Mouse (Mus musculus) embryonic facial prominence, embryonic 14.5 days (tissue): ENCODE data around the gene Fsd1. TPM values are rescaled to one million over a fixed set of nuclear protein-coding genes. Genes with fewer than 3 reads are reported as not detected.

ENCODE experiments used
- ATAC-seq: fragments of 200-750 bp; cut with Nextera tagmentation; 2 replicates; pipeline ENCODE4 v1.8.0; 2017; ENCODE audit warnings: low read depth, moderate number of reproducible peaks, moderate TSS enrichment
- DNase-seq: peaks from one replicate; pipeline ENCODE4 v3.0.0-alpha.2; 2015; ENCODE audit warnings: low spot score
- H3K27ac ChIP-seq: fragments of 300-500 bp; sonication (generic); replicated peaks from 2 replicates; pipeline ENCODE4 v1.5.1; 2014; ENCODE audit warnings: low read depth, mild to moderate bottlenecking, low read length, moderate library complexity
- H3K27me3 ChIP-seq: fragments of 300-500 bp; sonication (generic); replicated peaks from 2 replicates; pipeline ENCODE4 v1.6.1; 2014; ENCODE audit warnings: low read length; ENCODE audit not compliant: control insufficient read depth, insufficient read depth
- H3K36me3 ChIP-seq: fragments of 300-500 bp; sonication (generic); 2 replicates; pipeline ENCODE4 v1.6.1; 2014; ENCODE audit warnings: low read length, mixed read lengths; ENCODE audit not compliant: control insufficient read depth, insufficient read depth
- H3K4me1 ChIP-seq: fragments of 300-500 bp; sonication (generic); 2 replicates; pipeline ENCODE4 v1.6.1; 2014; ENCODE audit warnings: antibody characterized with exemption, low read length; ENCODE audit not compliant: control insufficient read depth, insufficient read depth
- H3K4me2 ChIP-seq: fragments of 300-500 bp; sonication (generic); 2 replicates; pipeline ENCODE4 v1.6.1; 2014; ENCODE audit warnings: low read depth, mild to moderate bottlenecking, low read length, moderate library complexity, mixed read lengths
- H3K4me3 ChIP-seq: fragments of 300-500 bp; sonication (generic); 2 replicates; pipeline ENCODE4 v1.5.1; 2014; ENCODE audit warnings: low read depth, mild to moderate bottlenecking, low read length
- H3K9ac ChIP-seq: fragments of 300-500 bp; sonication (generic); 2 replicates; pipeline ENCODE4 v1.6.1; 2014; ENCODE audit warnings: low read depth, mild to moderate bottlenecking, low read length, moderate library complexity, mixed read lengths
- H3K9me3 ChIP-seq: fragments of 300-500 bp; sonication (generic); 2 replicates; pipeline ENCODE4 v1.6.1; 2016; ENCODE audit warnings: low read length; ENCODE audit not compliant: control insufficient read depth
- WGBS: fragments of 180-500 bp; shearing (Covaris S2); extraction: QIAGEN DNeasy Blood & Tissue Kit; methylation state at CpG from one replicate; pipeline ENCODE4 v1.1.7; 2014; 5-methylcytosine and 5-hydroxymethylcytosine counted together
- polyA plus RNA-seq: library from polyadenylated mRNA; unstranded; fragments of >200 nt; fragmentation: Nextera tagmentation; extraction: Ambion mirVana; gene quantifications from 2 replicates; pipeline ENCODE4 v1.2.1, GENCODE M21; 2014

The Fsd1 gene
- polyA plus RNA-seq, 1 experiment from 2014 or later: 13.0 TPM

DNA sequence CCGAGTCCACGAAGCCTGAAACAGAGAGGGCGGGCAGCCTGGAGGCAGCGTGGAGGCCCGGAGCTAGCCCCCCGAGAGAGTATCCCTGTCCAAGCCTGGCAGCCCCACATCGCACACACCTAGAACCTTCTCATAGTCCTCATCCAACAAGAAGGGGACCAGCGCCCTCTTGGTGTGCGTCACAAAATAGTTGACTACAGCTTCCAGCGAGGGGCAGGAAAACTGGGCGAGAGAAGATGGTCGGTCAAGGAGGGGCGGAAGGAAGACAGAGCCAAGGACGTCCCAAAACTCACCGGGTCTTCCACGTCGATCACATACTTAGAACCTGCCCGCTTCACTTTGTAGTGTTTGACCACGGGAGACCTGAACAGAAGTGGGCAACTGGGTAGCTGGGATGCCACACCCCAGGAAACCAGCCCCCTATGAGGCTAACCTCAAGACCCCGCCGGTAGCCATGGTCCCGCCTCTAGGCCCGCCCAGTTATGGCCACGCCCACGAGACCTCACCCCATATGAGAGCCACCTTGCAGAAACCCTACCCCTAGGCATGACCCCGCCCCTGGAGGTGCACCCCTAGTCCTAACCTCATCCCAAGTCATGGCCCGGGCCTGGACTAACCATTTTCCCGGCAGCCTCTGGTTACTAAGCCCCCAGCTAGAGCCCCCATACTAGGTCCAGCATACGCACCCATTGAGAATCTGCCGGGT, 13.6 kb downstream of the Fsd1 start:
- 0 out of 2 replicates have a peak, but pooled peaks cover 2% of the 10 kb centered on the region for H3K4me1 ChIP-seq
- ATAC-seq: peak; percentile 34; the same call in 1 of the 2 replicates
- no peak overlapping the region for H3K27ac ChIP-seq
- H3K9me3 ChIP-seq: no peaks in the 10 kb centered on the region
- H3K4me3 ChIP-seq: peak overlapping the region; percentile 20
- 0 out of 2 replicates have a peak, but pooled peaks cover 11% of the 10 kb centered on the region for H3K36me3 ChIP-seq
- DNase-seq: no peak
- H3K9ac ChIP-seq: no peak overlapping the region; the same call in 1 of the 2 replicates
- WGBS: 10% methylated on average over 28 of the region's 30 CpGs
- H3K27me3 ChIP-seq: no peaks in the 10 kb centered on the region; the same call in 1 of the 2 replicates
- H3K4me2 ChIP-seq: peak overlapping the region; percentile 40

DNA sequence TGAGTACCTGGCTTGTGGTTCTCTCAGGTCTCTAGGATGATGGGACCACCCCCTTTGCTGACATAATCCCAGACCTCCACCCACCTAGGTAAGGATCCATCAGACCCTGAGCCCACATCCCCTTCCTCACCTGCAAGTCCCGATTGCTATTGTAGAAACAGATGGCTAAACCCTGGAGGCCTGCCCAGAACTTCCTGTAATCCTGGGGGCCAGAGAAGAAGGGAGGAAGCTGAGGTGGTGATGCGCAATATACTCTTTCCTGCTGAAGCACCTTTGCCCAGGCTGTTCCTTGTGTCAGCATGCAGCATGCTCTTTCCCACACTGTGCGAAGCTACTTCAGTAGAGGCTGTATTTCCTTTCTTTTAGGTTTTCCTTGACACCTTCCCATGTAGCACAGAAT, 16.7 kb downstream of the Fsd1 start:
- no peak overlapping the region for H3K9ac ChIP-seq
- H3K4me2 ChIP-seq: no peak overlapping the region
- no peaks in the 10 kb centered on the region; the same call in 1 of the 2 replicates for H3K27me3 ChIP-seq
- H3K9me3 ChIP-seq: no peaks in the 10 kb centered on the region
- no peaks in the 10 kb centered on the region for H3K36me3 ChIP-seq
- no peak overlapping the region for H3K4me3 ChIP-seq
- ATAC-seq: no peak
- no peak overlapping the region for H3K27ac ChIP-seq
- 85% methylated on average over 3 of the region's 3 CpGs for whole genome bisulfite sequencing
- 0 out of 2 replicates have a peak, but pooled peaks cover 2% of the 10 kb centered on the region for H3K4me1 ChIP-seq
- no peak for DNase-seq

DNA sequence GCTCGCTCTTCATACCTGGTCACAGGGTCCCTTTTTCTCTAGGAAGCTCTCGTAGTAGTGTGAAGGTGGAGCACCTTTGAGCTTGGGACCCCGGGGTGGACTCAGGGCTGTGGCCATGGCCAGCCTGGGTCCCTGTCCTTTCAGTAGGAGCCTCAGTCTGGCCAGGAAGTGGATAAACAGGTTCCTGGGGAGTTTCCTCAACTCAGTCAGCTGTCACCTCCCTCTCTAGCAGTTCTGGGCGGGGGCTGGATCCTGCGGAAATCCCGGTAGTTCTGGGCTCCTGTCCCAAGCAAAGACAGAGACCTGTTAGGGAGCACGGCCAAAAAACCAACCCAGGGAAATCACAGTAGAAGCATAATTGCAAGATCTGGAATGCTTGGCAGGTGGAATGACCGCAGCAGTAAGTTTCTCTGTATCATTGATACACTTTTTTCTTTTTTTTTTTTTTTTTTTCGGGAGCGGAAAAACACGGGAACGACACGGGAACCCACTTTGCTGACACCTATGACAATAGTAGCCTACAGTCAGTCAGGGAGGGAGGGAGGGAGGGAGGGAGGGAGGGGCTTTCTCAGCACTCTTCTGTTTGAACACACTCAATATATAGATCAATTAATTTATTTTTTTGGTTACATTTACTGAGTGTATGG, 19.2 kb downstream of the Fsd1 start, which contains the start of the genes Stap2 and Mpnd:
Gene Stap2, minus strand, starts transcription at position 170 of the 647 bp plus-strand sequence.
Gene Mpnd, plus strand, starts transcription at position 297 of the 647 bp plus-strand sequence.
- Histone ChIP-seq H3K27me3 (no peaks in the 10 kb centered on the region; the same call in 1 of the 2 replicates), H3K9me3 (no peaks in the 10 kb centered on the region), H3K27ac (no peak within 1 kb of the TSS), H3K4me1 (peaks cover 9% of the 10 kb centered on the region; the same call in 1 of the 2 replicates), H3K4me3 (peak within 1 kb of the TSS; percentile 14; the same call in 1 of the 2 replicates), H3K36me3 (no peaks in the 10 kb centered on the region), H3K9ac (peak within 1 kb of the TSS; percentile 37; the same call in 1 of the 2 replicates), H3K4me2 (peak within 1 kb of the TSS; percentile 27)
- DNase-seq: peak; percentile 79
- ATAC-seq: no peak
- WGBS: 39% methylated on average over 13 of the region's 13 CpGs

DNA sequence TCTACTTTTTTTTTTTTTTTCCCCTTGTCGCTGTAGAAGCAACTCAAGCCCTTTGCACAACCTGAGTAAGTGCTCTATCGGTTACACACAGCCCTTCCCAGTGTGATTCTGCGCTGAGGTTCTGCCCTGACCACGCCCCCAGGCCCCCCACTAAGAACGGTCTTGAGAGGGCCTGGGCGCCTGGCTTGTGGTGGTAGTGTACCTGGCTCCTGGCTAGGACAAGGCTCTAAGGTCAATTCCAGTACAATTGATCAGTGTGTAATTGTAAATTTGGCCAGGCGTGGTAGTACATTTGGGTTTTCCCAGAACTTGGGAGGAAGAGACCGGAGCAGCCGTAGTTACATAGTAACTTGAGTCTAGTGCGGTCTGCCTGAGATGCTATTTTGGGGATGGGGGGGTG, 20.6 kb downstream of the Fsd1 start:
- ATAC-seq (no peak), DNase-seq (no peak)
- no peaks in the 10 kb centered on the region for H3K9me3 ChIP-seq
- peaks cover 8% of the 10 kb centered on the region for H3K36me3 ChIP-seq
- H3K4me3 ChIP-seq: no peak overlapping the region
- 43% methylated on average over 10 of the region's 10 CpGs for WGBS
- H3K27me3 ChIP-seq: no peaks in the 10 kb centered on the region
- H3K4me1 ChIP-seq: peaks cover 14% of the 10 kb centered on the region; the same call in 1 of the 2 replicates
- peak overlapping the region; percentile 62; the same call in 1 of the 2 replicates for H3K27ac ChIP-seq
- no peak overlapping the region for H3K9ac ChIP-seq
- H3K4me2 ChIP-seq: peak overlapping the region; percentile 100; the same call in 1 of the 2 replicates

DNA sequence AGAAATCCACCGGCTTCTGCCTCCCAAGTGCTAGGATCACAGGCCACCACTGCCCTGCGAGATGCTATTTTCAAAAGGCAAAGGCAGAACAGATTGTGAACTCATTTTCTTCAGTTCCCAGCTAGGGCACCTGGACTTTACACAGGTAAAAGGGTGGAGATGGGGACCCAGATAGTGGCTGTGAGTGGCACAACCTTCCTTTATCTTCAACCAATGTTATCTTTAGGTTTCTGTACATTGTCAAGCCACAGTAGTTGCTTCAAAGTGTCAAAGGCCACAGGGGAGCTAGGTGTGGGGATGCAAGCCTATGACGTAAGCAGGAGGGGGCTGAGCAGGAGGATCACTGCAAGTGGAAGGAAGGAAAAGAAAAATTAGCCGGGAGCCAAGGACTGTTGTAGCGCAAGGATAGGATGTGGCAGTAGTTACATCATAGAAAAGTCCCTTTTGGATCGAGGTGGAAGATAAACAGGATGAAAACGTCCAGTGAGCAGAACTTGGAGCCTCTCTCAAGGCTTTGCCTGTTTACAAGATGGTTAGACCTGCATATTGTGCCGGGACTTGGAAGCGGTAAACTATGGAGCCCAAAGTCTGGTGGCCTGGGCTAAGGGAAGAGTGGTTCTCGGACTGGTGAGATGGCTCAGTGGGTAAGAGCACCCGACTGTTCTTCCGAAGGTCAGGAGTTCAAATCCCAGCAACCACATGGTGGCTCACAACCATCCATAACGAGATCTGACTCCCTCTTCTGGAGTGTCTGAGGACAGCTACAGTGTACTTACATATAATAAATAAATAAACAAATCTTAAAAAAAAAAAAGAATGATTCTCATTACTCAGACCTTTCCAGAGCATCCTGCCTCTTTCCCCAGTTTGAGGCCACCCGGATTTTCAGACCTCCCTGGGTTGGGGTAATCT, 21.4 kb downstream of the Fsd1 start:
- WGBS: 30% methylated on average over 13 of the region's 14 CpGs
- Histone ChIP-seq H3K4me1 (peaks cover 14% of the 10 kb centered on the region; the same call in 1 of the 2 replicates), H3K27me3 (no peaks in the 10 kb centered on the region), H3K27ac (peak overlapping the region; percentile 62), H3K36me3 (peaks cover 15% of the 10 kb centered on the region), H3K4me3 (peak overlapping the region; percentile 73), H3K9me3 (no peaks in the 10 kb centered on the region), H3K9ac (peak overlapping the region; percentile 36), H3K4me2 (peak overlapping the region; percentile 100)
- ATAC-seq (peak; percentile 20), DNase-seq (no peak)

DNA sequence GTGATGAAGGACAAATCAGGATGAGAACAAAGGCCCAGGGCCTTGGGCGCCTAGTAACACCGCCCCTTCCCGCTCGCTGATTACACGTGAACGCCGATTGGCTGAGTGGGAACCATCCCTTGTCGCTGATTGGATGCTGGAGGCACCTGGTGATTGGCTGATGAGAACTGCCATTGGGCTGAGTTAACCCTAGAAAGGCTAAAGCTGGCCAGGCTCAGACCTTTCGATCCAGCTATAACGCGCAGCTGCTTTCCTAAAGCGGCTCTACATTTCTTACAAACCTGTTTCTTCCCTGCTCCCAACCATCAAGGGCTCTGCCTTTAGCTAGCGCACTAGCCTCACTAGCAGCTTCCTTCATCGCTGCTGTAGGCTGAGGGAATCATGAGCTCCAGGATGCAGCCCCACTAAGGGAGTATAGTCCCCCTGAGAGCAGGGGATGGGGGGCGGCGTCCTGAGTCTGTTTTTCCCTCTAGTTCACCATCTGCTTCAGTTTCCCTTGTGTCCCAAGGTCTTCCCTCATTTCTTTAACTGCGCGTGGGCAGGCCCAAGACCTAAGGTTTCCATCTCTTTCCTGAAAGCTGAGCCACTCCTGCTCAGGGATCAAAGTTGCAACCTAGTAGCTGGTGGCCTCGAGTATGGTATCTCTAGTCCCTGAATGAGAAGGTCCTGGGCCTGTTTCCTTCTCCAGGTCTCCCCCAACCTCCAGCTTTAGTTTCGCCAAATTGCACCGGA, 22.2 kb downstream of the Fsd1 start:
- no peaks in the 10 kb centered on the region for H3K9me3 ChIP-seq
- DNase-seq (peak; percentile 99), ATAC-seq (peak; percentile 94)
- H3K36me3 ChIP-seq: peaks cover 21% of the 10 kb centered on the region
- H3K9ac ChIP-seq: peak overlapping the region; percentile 77
- no peaks in the 10 kb centered on the region for H3K27me3 ChIP-seq
- peak overlapping the region; percentile 94 for H3K27ac ChIP-seq
- H3K4me3 ChIP-seq: peak overlapping the region; percentile 73
- under 1% methylated on average over 21 of the region's 21 CpGs for whole genome bisulfite sequencing
- H3K4me1 ChIP-seq: peaks cover 14% of the 10 kb centered on the region; the same call in 1 of the 2 replicates
- H3K4me2 ChIP-seq: peak overlapping the region; percentile 100

DNA sequence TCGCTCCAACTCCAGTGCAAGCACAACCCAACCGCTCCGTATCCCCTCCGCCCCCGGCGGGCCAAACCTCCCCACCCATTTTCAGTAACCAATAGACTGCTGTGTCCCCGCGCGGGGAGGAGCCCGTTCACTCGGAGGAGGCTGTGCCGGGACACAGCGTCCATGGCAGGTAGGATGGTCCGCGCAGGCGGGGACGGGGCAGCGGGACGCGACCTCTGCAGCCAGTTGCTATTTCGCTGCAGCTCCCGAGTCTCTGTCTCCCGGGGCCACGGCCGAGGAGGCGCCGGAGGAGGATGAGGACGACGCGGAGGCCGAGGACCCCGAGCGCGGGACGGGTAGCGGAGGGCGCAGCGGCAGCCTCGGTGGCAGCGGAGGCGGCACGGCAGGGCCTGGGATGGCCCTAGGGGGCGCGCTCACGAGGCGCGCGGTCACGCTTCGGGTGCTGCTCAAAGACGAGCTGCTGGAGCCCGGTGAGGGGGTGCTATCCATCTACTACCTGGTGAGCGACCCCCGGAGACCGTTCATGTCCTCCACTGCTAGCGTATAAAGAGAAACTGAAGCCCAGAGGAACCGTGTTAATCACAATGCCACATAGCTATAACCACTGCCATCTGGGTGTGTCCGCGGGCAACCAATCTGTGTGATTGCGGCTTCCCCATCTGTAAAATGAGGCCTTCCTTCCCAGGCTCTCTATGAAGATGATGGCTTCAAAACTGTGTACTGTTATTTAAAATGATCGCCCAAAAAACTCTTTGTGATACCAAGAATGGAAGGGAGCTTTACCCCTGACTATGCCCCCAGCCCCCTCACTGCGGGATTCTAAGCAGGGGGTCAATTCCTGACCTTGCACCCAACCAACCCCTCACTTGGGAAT, 23.0 kb downstream of the Fsd1 start:
- peak; percentile 93 for ATAC-seq
- H3K27ac ChIP-seq: peak overlapping the region; percentile 94
- under 1% methylated on average over 48 of the region's 62 CpGs for WGBS
- peaks cover 14% of the 10 kb centered on the region; the same call in 1 of the 2 replicates for H3K4me1 ChIP-seq
- peaks cover 25% of the 10 kb centered on the region for H3K36me3 ChIP-seq
- DNase-seq: peak; percentile 97
- no peaks in the 10 kb centered on the region for H3K27me3 ChIP-seq
- no peaks in the 10 kb centered on the region for H3K9me3 ChIP-seq
- peak overlapping the region; percentile 73 for H3K4me3 ChIP-seq
- H3K4me2 ChIP-seq: peak overlapping the region; percentile 100
- H3K9ac ChIP-seq: peak overlapping the region; percentile 77
